Mouse (Mus musculus): ENCODE data around the gene Ptgfrn. TPM values are rescaled to one million over a fixed set of nuclear protein-coding genes. Genes with fewer than 3 reads are reported as not detected.

The Ptgfrn gene
- polyA plus RNA-seq, 1 experiment from 2014 or later, result 0.68 TPM

- no peak overlapping the region for H3K9ac ChIP-seq
- 85% methylated on average over 7 of the region's 7 CpGs for WGBS (ENCODE audit: insufficient replicate concordance)
- no peaks in the 10 kb centered on the region for H3K27me3 ChIP-seq (replicated peaks)
Observed at GRCm38 (mm10) chr3:101101184-101101583, 8.9 kb downstream of the Ptgfrn start.

GRCm38 (mm10) chr3:101099701-101100357, 10.2 kb downstream of the Ptgfrn start:
- Histone ChIP-seq H3K27me3 (replicated peaks) (no peaks in the 10 kb centered on the region), H3K4me1 (no peaks in the 10 kb centered on the region), H3K9me3 (replicated peaks) (no peaks in the 10 kb centered on the region), H3K36me3 (no peaks in the 10 kb centered on the region), H3K4me2 (no peak overlapping the region), H3K9ac (no peak overlapping the region), H3K4me3 (no peak overlapping the region), H3K27ac (no peak overlapping the region)
- no peak for ATAC-seq
- WGBS (ENCODE audit: insufficient replicate concordance), result 74% methylated on average over 9 of the region's 9 CpGs

More at GRCm38 (mm10) chr3:101101184-101101583, 8.9 kb downstream of the Ptgfrn start:
- Histone ChIP-seq H3K27ac (no peak overlapping the region), H3K4me2 (no peak overlapping the region), H3K9me3 (replicated peaks) (no peaks in the 10 kb centered on the region), H3K4me1 (no peaks in the 10 kb centered on the region), H3K36me3 (no peaks in the 10 kb centered on the region), H3K4me3 (no peak overlapping the region)
- ATAC-seq, result no peak

GRCm38 (mm10) chr3:101098073-101098472, 12.0 kb downstream of the Ptgfrn start:
- no peaks in the 10 kb centered on the region for H3K4me1 ChIP-seq
- no peak overlapping the region for H3K27ac ChIP-seq
- H3K9me3 ChIP-seq (replicated peaks), result no peaks in the 10 kb centered on the region
- H3K9ac ChIP-seq, result no peak overlapping the region
- H3K4me3 ChIP-seq, result no peak overlapping the region
- no peaks in the 10 kb centered on the region for H3K27me3 ChIP-seq (replicated peaks)
- ATAC-seq, result no peak
- H3K4me2 ChIP-seq, result no peak overlapping the region
- H3K36me3 ChIP-seq, result no peaks in the 10 kb centered on the region
- WGBS (ENCODE audit: insufficient replicate concordance), result 37% methylated on average over 4 of the region's 4 CpGs

GRCm38 (mm10) chr3:101097146-101097800, 12.8 kb downstream of the Ptgfrn start:
- no peak for ATAC-seq
- 66% methylated on average over 9 of the region's 9 CpGs for WGBS (ENCODE audit: insufficient replicate concordance)
- no peaks in the 10 kb centered on the region for H3K27me3 ChIP-seq (replicated peaks)

GRCm38 (mm10) chr3:101095761-101096449, 14.2 kb downstream of the Ptgfrn start:
- H3K9me3 ChIP-seq (replicated peaks), result no peaks in the 10 kb centered on the region
- no peaks in the 10 kb centered on the region for H3K4me1 ChIP-seq
- ATAC-seq, result no peak
- 76% methylated on average over 5 of the region's 5 CpGs for WGBS (ENCODE audit: insufficient replicate concordance)
- H3K36me3 ChIP-seq, result no peaks in the 10 kb centered on the region
- H3K27me3 ChIP-seq (replicated peaks), result no peaks in the 10 kb centered on the region
- no peak overlapping the region for H3K27ac ChIP-seq
- H3K4me3 ChIP-seq, result no peak overlapping the region
- H3K4me2 ChIP-seq, result no peak overlapping the region
- H3K9ac ChIP-seq, result no peak overlapping the region

More at GRCm38 (mm10) chr3:101097146-101097800, 12.8 kb downstream of the Ptgfrn start:
- Histone ChIP-seq H3K4me1 (no peaks in the 10 kb centered on the region), H3K36me3 (no peaks in the 10 kb centered on the region), H3K4me2 (no peak overlapping the region), H3K9ac (no peak overlapping the region), H3K4me3 (no peak overlapping the region), H3K9me3 (replicated peaks) (no peaks in the 10 kb centered on the region), H3K27ac (no peak overlapping the region)

- no peak overlapping the region for H3K9ac ChIP-seq
- 64% methylated on average over 13 of the region's 13 CpGs for WGBS (ENCODE audit: insufficient replicate concordance)
- H3K9me3 ChIP-seq (replicated peaks), result no peaks in the 10 kb centered on the region
- no peak for ATAC-seq
- no peak overlapping the region for H3K4me3 ChIP-seq
- H3K36me3 ChIP-seq, result no peaks in the 10 kb centered on the region
- no peak overlapping the region for H3K27ac ChIP-seq
- no peaks in the 10 kb centered on the region for H3K4me1 ChIP-seq
- H3K27me3 ChIP-seq (replicated peaks), result no peaks in the 10 kb centered on the region
- no peak overlapping the region for H3K4me2 ChIP-seq
Observed at GRCm38 (mm10) chr3:101092202-101092601, 17.9 kb downstream of the Ptgfrn start.

- no peak overlapping the region for H3K4me2 ChIP-seq
- 74% methylated on average over 7 of the region's 7 CpGs for WGBS (ENCODE audit: insufficient replicate concordance)
- no peaks in the 10 kb centered on the region for H3K4me1 ChIP-seq
- H3K4me3 ChIP-seq, result no peak overlapping the region
- ATAC-seq, result no peak
- no peaks in the 10 kb centered on the region for H3K27me3 ChIP-seq (replicated peaks)
- no peak overlapping the region for H3K27ac ChIP-seq
- no peaks in the 10 kb centered on the region for H3K9me3 ChIP-seq (replicated peaks)
- no peaks in the 10 kb centered on the region for H3K36me3 ChIP-seq
- no peak overlapping the region for H3K9ac ChIP-seq
Observed at GRCm38 (mm10) chr3:101086584-101087445, 23.3 kb downstream of the Ptgfrn start.

- Histone ChIP-seq H3K36me3 (no peaks in the 10 kb centered on the region), H3K4me1 (no peaks in the 10 kb centered on the region), H3K4me3 (no peak overlapping the region), H3K27ac (no peak overlapping the region), H3K9me3 (replicated peaks) (no peaks in the 10 kb centered on the region), H3K27me3 (replicated peaks) (no peaks in the 10 kb centered on the region), H3K9ac (no peak overlapping the region), H3K4me2 (no peak overlapping the region)
- ATAC-seq, result no peak
- 70% methylated on average over 4 of the region's 4 CpGs for WGBS (ENCODE audit: insufficient replicate concordance)
Observed at GRCm38 (mm10) chr3:101080925-101081324, 29.2 kb downstream of the Ptgfrn start.

- no peak overlapping the region for H3K9ac ChIP-seq
- no peak for ATAC-seq
- H3K4me1 ChIP-seq, result no peaks in the 10 kb centered on the region
- no peaks in the 10 kb centered on the region for H3K36me3 ChIP-seq
- WGBS (ENCODE audit: insufficient replicate concordance), result 74% methylated on average over 1 of the region's 1 CpGs
- H3K4me3 ChIP-seq, result no peak overlapping the region
- H3K9me3 ChIP-seq (replicated peaks), result no peaks in the 10 kb centered on the region
- H3K27me3 ChIP-seq (replicated peaks), result no peaks in the 10 kb centered on the region
- H3K27ac ChIP-seq, result no peak overlapping the region
- H3K4me2 ChIP-seq, result no peak overlapping the region
Observed at GRCm38 (mm10) chr3:101078344-101078743, 31.7 kb downstream of the Ptgfrn start.

GRCm38 (mm10) chr3:101077710-101078100, 32.4 kb downstream of the Ptgfrn start:
- Histone ChIP-seq H3K9me3 (replicated peaks) (no peaks in the 10 kb centered on the region), H3K4me1 (no peaks in the 10 kb centered on the region), H3K4me3 (no peak overlapping the region), H3K4me2 (no peak overlapping the region), H3K27ac (no peak overlapping the region), H3K27me3 (replicated peaks) (no peaks in the 10 kb centered on the region), H3K36me3 (no peaks in the 10 kb centered on the region), H3K9ac (no peak overlapping the region)
- ATAC-seq, result no peak
- 65% methylated on average over 6 of the region's 6 CpGs for WGBS (ENCODE audit: insufficient replicate concordance)

GRCm38 (mm10) chr3:101076966-101077709, 32.9 kb downstream of the Ptgfrn start:
- Histone ChIP-seq H3K9ac (no peak overlapping the region), H3K4me2 (no peak overlapping the region), H3K27ac (no peak overlapping the region), H3K4me3 (no peak overlapping the region), H3K4me1 (no peaks in the 10 kb centered on the region), H3K27me3 (replicated peaks) (no peaks in the 10 kb centered on the region), H3K9me3 (replicated peaks) (no peaks in the 10 kb centered on the region), H3K36me3 (no peaks in the 10 kb centered on the region)
- ATAC-seq, result no peak
- 92% methylated on average over 25 of the region's 25 CpGs for WGBS (ENCODE audit: insufficient replicate concordance)
